Mouse (Mus musculus) kidney, postnatal 36 days (tissue): ENCODE results near the gene Ccdc126.
A peak's percentile ranks its signal among the peaks of the same experiment; 100 is the strongest.

Experiments
- DNase-seq, 2 experiments: peaks; one replicate each; pipeline ENCODE4 v3.0.0; 2021 to 2022; ENCODE audit warnings: mixed read lengths in 2 of 2

Ccdc126 gene

GRCm38 (mm10) chr6:49349826-49350225 lies 30.8 kb downstream of the Ccdc126 start:
- DNase-seq = peak; percentile 89 to 94

GRCm38 (mm10) chr6:49354613-49355012 lies 35.5 kb downstream of the Ccdc126 start:
- DNase-seq = no peak

- DNase-seq = peak in 1 of 2 experiments; percentile 9
Measured at GRCm38 (mm10) chr6:49355171-49355570, 36.1 kb downstream of the Ccdc126 start.

GRCm38 (mm10) chr6:49360420-49360819 lies 41.3 kb downstream of the Ccdc126 start:
- DNase-seq = no peak

GRCm38 (mm10) chr6:49367159-49368054 lies 48.3 kb downstream of the Ccdc126 start, which contains the start of gene Fam221a:
Gene Fam221a (plus strand): TSS chr6:49367739.
- peak; percentile 89 to 92 for DNase-seq

- no peak for DNase-seq
Measured at GRCm38 (mm10) chr6:49368212-49368611, 49.1 kb downstream of the Ccdc126 start.

- DNase-seq = no peak
Measured at GRCm38 (mm10) chr6:49372705-49373104, 53.6 kb downstream of the Ccdc126 start.

- DNase-seq = no peak
Measured at GRCm38 (mm10) chr6:49373943-49374342, 54.9 kb downstream of the Ccdc126 start.

GRCm38 (mm10) chr6:49378328-49378727 lies 59.3 kb downstream of the Ccdc126 start:
- no peak for DNase-seq
